Mouse (Mus musculus) forebrain, embryonic 12.5 days (tissue): ENCODE results near the gene Tspan18. TPM values are rescaled to one million over a fixed set of nuclear protein-coding genes. Genes with fewer than 3 reads are reported as not detected.

Source experiments
- ATAC-seq: fragments of 200-750 bp; cut with Nextera tagmentation; 2 replicates; pipeline ENCODE4 v1.8.0; 2017; ENCODE audit warnings: moderate TSS enrichment; ENCODE audit not compliant: low FRiP score
- H3K27ac ChIP-seq: fragments of 300-500 bp; sonication (generic); 2 replicates; pipeline ENCODE4 v1.5.1; 2016; ENCODE audit warnings: mild to moderate bottlenecking
- H3K27me3 ChIP-seq: fragments of 300-500 bp; sonication (generic); 2 replicates; pipeline ENCODE4 v1.6.1; 2016; ENCODE audit warnings: mild to moderate bottlenecking
- H3K36me3 ChIP-seq: fragments of 300-500 bp; sonication (generic); replicated peaks from 2 replicates; pipeline ENCODE4 v1.6.1; 2016; ENCODE audit warnings: mild to moderate bottlenecking
- H3K4me1 ChIP-seq: fragments of 300-500 bp; sonication (generic); 2 replicates; pipeline ENCODE4 v1.6.1; 2016
- H3K4me2 ChIP-seq: fragments of 300-500 bp; sonication (generic); 2 replicates; pipeline ENCODE4 v1.6.1; 2016; ENCODE audit warnings: mild to moderate bottlenecking, moderate library complexity
- H3K4me3 ChIP-seq: fragments of 300-500 bp; sonication (generic); replicated peaks from 2 replicates; pipeline ENCODE4 v1.5.1; 2016; ENCODE audit warnings: mild to moderate bottlenecking
- H3K9ac ChIP-seq: fragments of 300-500 bp; sonication (generic); 2 replicates; pipeline ENCODE4 v1.6.1; 2016; ENCODE audit warnings: mild to moderate bottlenecking
- H3K9me3 ChIP-seq: fragments of 300-500 bp; sonication (generic); 2 replicates; pipeline ENCODE4 v1.6.1; 2016
- whole genome bisulfite sequencing: fragments of 180-500 bp; shearing (Covaris S2); methylation state at CpG from one replicate; pipeline ENCODE4 v1.1.7; 2016; 5-methylcytosine and 5-hydroxymethylcytosine counted together
- polyA plus RNA-seq: library from polyadenylated mRNA; unstranded; fragments of >200 nt; fragmentation: Nextera tagmentation; extraction: Ambion mirVana; gene quantifications from 2 replicates; pipeline ENCODE4 v1.2.1, GENCODE M21; 2016

Tspan18 gene
- polyA plus RNA-seq, 1 experiment from 2014 or later = 31.2 TPM

DNA sequence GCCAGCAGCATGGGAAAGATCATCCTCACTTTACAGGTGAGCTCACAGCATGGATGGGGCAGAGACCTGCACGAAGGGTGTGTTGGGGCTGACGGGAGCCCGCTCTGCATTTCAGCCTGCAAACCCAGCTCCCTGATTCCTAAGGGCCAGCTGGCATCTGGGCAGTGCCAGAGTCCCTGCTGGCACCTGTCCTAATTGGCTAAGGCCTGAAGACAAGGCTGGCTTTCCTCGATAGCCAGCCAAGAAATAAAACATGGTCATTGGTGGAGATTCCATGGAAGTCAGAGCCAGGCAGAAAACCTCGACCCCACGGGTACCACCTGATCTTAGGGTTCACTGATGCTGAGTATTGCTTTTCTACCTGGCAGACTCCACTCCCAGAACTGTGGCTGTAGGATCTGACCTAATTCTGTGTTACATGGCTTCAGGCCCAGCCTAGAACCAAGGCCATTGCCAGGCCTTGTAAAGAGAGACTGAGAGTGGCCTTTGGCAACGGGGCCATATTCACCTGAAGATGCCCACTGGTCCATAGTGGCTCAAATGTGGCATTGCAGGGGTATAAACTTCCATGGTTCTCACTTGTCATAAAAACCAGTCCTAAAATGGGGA, 181.3 kb downstream of the Tspan18 start:
- no peaks in the 10 kb centered on the region for H3K9me3 ChIP-seq
- H3K4me3 ChIP-seq = no peak overlapping the region
- peaks cover 7% of the 10 kb centered on the region for H3K4me1 ChIP-seq
- H3K27me3 ChIP-seq = no peaks in the 10 kb centered on the region
- H3K9ac ChIP-seq = no peak overlapping the region
- H3K27ac ChIP-seq = no peak overlapping the region
- 87% methylated on average over 7 of the region's 7 CpGs for WGBS
- H3K36me3 ChIP-seq = no peaks in the 10 kb centered on the region
- ATAC-seq = no peak
- H3K4me2 ChIP-seq = no peak overlapping the region

GRCm38 (mm10) chr2:93152191-93152601, 182.1 kb downstream of the Tspan18 start:
- Histone ChIP-seq H3K4me1 (peaks cover 7% of the 10 kb centered on the region), H3K27ac (no peak overlapping the region), H3K27me3 (no peaks in the 10 kb centered on the region), H3K9me3 (no peaks in the 10 kb centered on the region), H3K4me3 (no peak overlapping the region), H3K4me2 (no peak overlapping the region), H3K9ac (no peak overlapping the region), H3K36me3 (no peaks in the 10 kb centered on the region)
- 84% methylated on average over 6 of the region's 6 CpGs for WGBS
- no peak for ATAC-seq

Other genes starting within 250 kb of the Tspan18 start
- gene Trp53i11, start 147.0 kb downstream of the Tspan18 start, polyA plus RNA-seq = 106 and 137 TPM in 2 replicates
- gene Cd82, start 128.6 kb upstream of the Tspan18 start, polyA plus RNA-seq = 9.1 and 10.6 TPM in 2 replicates
- gene Gm10803, start 226.1 kb upstream of the Tspan18 start, polyA plus RNA-seq = not detected in 2 replicates